Mouse (Mus musculus): ENCODE measurements around the gene Pycr2. TPM values are rescaled to one million over a fixed set of nuclear protein-coding genes. Genes with fewer than 3 reads are reported as not detected.
"Not testable (repeated sequence)": the region's sequence is repeated elsewhere in the genome, so short reads cannot be mapped to it uniquely, and the experiment has no call there.

The Pycr2 gene
- polyA plus RNA-seq, 1 experiment from 2014 or later: 109 TPM

DNA sequence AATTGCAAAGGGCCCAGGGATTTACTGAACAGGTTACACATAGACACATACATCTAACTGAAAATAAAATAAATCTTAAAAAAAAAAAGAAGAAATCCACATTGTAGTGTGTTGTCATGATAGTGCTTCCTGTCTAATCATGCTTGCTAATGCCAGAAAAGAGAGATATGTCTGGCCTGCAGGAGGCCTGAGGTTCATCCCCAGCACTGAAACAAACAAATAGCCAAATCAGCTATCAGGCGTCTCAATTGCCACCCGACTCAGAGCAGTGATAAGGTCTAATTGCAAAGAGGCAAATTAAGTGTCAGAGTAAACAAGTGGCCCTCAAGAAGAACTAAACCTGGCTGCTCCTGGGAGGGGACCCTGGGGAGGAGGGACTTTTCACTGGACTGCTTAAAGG lies 25.5 kb downstream of the Pycr2 start:
- peaks cover 20% of the 10 kb centered on the region for H3K27me3 ChIP-seq
- H3K4me3 ChIP-seq: no peak overlapping the region
- H3K4me2 ChIP-seq: no peak overlapping the region
- no peak for ATAC-seq (ENCODE audit: insufficient number of reproducible peaks, insufficient read depth, low FRiP score, low TSS enrichment, low read depth)
- no peaks in the 10 kb centered on the region for H3K4me1 ChIP-seq
- 57% methylated on average over 2 of the region's 2 CpGs for WGBS
- no peaks in the 10 kb centered on the region for H3K36me3 ChIP-seq
- H3K27ac ChIP-seq: no peak overlapping the region
- H3K9me3 ChIP-seq: no peaks in the 10 kb centered on the region
- H3K9ac ChIP-seq: no peak overlapping the region

GRCm38 (mm10) chr1:180931106-180931505 lies 27.0 kb downstream of the Pycr2 start:
- WGBS: 62% methylated on average over 3 of the region's 3 CpGs

DNA sequence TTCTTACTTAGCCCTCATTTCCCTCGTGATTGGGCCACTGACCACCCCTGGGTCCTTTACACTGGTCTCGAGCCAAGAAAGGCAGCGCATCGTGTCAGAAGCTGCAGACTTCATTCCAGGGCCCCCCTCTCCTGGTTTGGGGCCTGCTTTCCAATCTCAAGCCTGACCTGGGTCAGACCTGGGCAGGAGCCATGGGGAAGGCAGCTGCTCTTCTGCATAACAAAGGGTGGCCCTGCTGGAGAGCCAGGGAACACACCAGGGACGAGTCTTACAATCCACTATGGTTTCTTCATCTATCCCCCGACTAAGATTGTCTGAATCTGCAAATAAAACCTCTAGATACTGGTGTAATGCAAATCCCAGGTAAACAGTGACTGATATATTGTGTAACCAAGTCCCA lies 29.6 kb downstream of the Pycr2 start:
- peaks cover 56% of the 10 kb centered on the region for H3K27me3 ChIP-seq
- no peaks in the 10 kb centered on the region for H3K9me3 ChIP-seq
- WGBS: 24% methylated on average over 6 of the region's 6 CpGs

More at GRCm38 (mm10) chr1:180931106-180931505, 27.0 kb downstream of the Pycr2 start:
- H3K4me2 ChIP-seq: no peak overlapping the region
- H3K4me3 ChIP-seq: no peak overlapping the region
- H3K4me1 ChIP-seq: no peaks in the 10 kb centered on the region
- no peaks in the 10 kb centered on the region for H3K9me3 ChIP-seq
- ATAC-seq (ENCODE audit: insufficient number of reproducible peaks, insufficient read depth, low FRiP score, low TSS enrichment, low read depth): no peak
- H3K36me3 ChIP-seq: no peaks in the 10 kb centered on the region
- H3K27ac ChIP-seq: no peak overlapping the region
- H3K9ac ChIP-seq: no peak overlapping the region
- peaks cover 35% of the 10 kb centered on the region for H3K27me3 ChIP-seq

GRCm38 (mm10) chr1:180934467-180935419 lies 30.6 kb downstream of the Pycr2 start, which contains the start of gene Lefty1:
Lefty1 (plus strand) TSS chr1:180935022.
- Histone ChIP-seq H3K27me3 (peaks cover 56% of the 10 kb centered on the region), H3K27ac (no peak within 1 kb of the TSS)

More for the DNA sequence above, 29.6 kb downstream of the Pycr2 start:
- Histone ChIP-seq H3K27ac (no peak overlapping the region), H3K4me2 (no peak overlapping the region), H3K9ac (no peak overlapping the region), H3K36me3 (no peaks in the 10 kb centered on the region), H3K4me1 (peaks cover 3% of the 10 kb centered on the region; the same call in 1 of the 2 replicates), H3K4me3 (no peak overlapping the region)
- ATAC-seq (ENCODE audit: insufficient number of reproducible peaks, insufficient read depth, low FRiP score, low TSS enrichment, low read depth): no peak

DNA sequence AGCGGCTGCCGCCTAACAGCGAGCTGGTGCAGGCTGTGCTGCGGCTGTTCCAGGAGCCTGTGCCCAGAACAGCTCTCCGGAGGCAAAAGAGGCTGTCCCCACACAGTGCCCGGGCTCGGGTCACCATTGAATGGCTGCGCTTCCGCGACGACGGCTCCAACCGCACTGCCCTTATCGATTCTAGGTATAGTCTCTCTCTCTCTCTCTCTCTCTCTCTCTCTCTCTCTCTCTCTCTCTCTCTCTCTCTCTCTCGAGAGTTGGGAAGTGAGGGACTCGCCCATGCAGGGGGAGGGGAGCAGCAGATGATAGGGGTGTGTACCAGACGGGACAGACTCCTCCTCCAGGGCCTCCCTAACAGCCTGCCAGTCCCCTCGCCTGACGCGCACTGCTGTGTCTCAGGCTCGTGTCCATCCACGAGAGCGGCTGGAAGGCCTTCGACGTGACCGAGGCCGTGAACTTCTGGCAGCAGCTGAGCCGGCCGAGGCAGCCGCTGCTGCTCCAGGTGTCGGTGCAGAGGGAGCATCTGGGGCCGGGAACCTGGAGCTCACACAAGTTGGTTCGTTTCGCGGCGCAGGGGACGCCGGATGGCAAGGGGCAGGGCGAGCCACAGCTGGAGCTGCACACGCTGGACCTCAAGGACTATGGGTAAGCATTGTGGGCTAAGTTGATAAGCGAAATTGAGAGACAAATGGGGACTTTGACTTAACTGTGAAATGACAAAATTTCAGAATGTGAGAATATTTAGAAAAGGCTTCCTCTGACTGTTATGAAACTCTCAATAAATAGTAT lies 32.7 kb downstream of the Pycr2 start:
- ATAC-seq (ENCODE audit: insufficient number of reproducible peaks, insufficient read depth, low FRiP score, low TSS enrichment, low read depth): 0 out of 2 replicates have a peak, but pooled peaks have one; percentile 54
- H3K9ac ChIP-seq: peak overlapping the region; percentile 44
- 1% methylated on average over 39 of the region's 41 CpGs for WGBS
- not testable (repeated sequence) for H3K36me3 ChIP-seq, H3K9me3 ChIP-seq, H3K27ac ChIP-seq
- peak overlapping the region; percentile 62 for H3K4me2 ChIP-seq
- H3K4me3 ChIP-seq: peak overlapping the region; percentile 38
- peaks cover 14% of the 10 kb centered on the region for H3K4me1 ChIP-seq
- peaks cover 71% of the 10 kb centered on the region for H3K27me3 ChIP-seq

More at GRCm38 (mm10) chr1:180934467-180935419, 30.6 kb downstream of the Pycr2 start, which contains the start of gene Lefty1:
- Histone ChIP-seq H3K4me3 (no peak within 1 kb of the TSS), H3K9me3 (no peaks in the 10 kb centered on the region), H3K36me3 (no peaks in the 10 kb centered on the region), H3K9ac (no peak within 1 kb of the TSS), H3K4me2 (no peak within 1 kb of the TSS), H3K4me1 (peaks cover 3% of the 10 kb centered on the region; the same call in 1 of the 2 replicates)
- WGBS: 13% methylated on average over 21 of the region's 21 CpGs
- no peak for ATAC-seq (ENCODE audit: insufficient number of reproducible peaks, insufficient read depth, low FRiP score, low TSS enrichment, low read depth)

- WGBS: 23% methylated on average over 13 of the region's 13 CpGs
- not testable (repeated sequence) for H3K9me3 ChIP-seq; H3K9ac ChIP-seq; H3K27ac ChIP-seq; H3K36me3 ChIP-seq; ATAC-seq (ENCODE audit: insufficient number of reproducible peaks, insufficient read depth, low FRiP score, low TSS enrichment, low read depth); H3K4me3 ChIP-seq; H3K4me2 ChIP-seq
- Histone ChIP-seq H3K27me3 (peaks cover 71% of the 10 kb centered on the region), H3K4me1 (peaks cover 17% of the 10 kb centered on the region)
These were observed 33.5 kb downstream of the Pycr2 start for GRCm38 (mm10) chr1:180937631-180938030.

- not testable (repeated sequence) for H3K27ac ChIP-seq; H3K4me3 ChIP-seq; H3K36me3 ChIP-seq; H3K9me3 ChIP-seq; ATAC-seq (ENCODE audit: insufficient number of reproducible peaks, insufficient read depth, low FRiP score, low TSS enrichment, low read depth); H3K4me2 ChIP-seq; H3K9ac ChIP-seq
- WGBS: 73% methylated on average over 2 of the region's 2 CpGs
- H3K4me1 ChIP-seq: peaks cover 26% of the 10 kb centered on the region
- peaks cover 68% of the 10 kb centered on the region for H3K27me3 ChIP-seq
These were observed 34.7 kb downstream of the Pycr2 start for GRCm38 (mm10) chr1:180938781-180939180.

- peaks cover 45% of the 10 kb centered on the region for H3K4me1 ChIP-seq
- H3K9me3 ChIP-seq: no peaks in the 10 kb centered on the region
- H3K27ac ChIP-seq: no peak overlapping the region
- peak overlapping the region; percentile 83 for H3K4me3 ChIP-seq
- peak overlapping the region; percentile 88 for H3K9ac ChIP-seq
- peak overlapping the region; percentile 89 for H3K4me2 ChIP-seq
- ATAC-seq (ENCODE audit: insufficient number of reproducible peaks, insufficient read depth, low FRiP score, low TSS enrichment, low read depth): no peak
- H3K27me3 ChIP-seq: peaks cover 46% of the 10 kb centered on the region
- no peaks in the 10 kb centered on the region for H3K36me3 ChIP-seq
- WGBS: 89% methylated on average over 7 of the region's 7 CpGs
These were observed 36.8 kb downstream of the Pycr2 start for GRCm38 (mm10) chr1:180940776-180941460.

DNA sequence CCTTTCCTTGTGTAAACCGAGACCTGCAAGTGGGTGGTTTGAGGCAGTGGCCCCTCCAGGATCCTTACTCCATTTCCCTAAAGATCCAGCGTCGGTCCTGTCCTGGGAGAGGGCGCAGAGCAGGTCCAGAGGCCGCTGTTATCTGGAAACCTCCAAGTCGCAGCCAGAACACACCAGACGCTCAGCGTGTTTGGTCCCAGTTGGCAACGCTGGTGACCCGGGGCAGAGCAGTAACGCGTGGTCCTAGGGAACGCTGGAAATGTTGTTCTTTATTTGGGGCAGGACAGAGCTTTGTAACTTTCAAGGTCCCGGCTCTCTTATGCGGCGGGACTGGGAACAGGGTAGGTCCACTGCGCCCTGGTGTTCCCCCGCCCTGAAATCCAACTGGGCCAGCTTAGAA lies 37.6 kb downstream of the Pycr2 start:
- no peaks in the 10 kb centered on the region for H3K36me3 ChIP-seq
- H3K4me3 ChIP-seq: peak overlapping the region; percentile 83
- H3K9me3 ChIP-seq: no peaks in the 10 kb centered on the region
- peaks cover 51% of the 10 kb centered on the region for H3K4me1 ChIP-seq
- WGBS: 3% methylated on average over 18 of the region's 18 CpGs
- peaks cover 38% of the 10 kb centered on the region for H3K27me3 ChIP-seq
- H3K4me2 ChIP-seq: peak overlapping the region; percentile 89
- no peak overlapping the region for H3K27ac ChIP-seq
- peak overlapping the region; percentile 88 for H3K9ac ChIP-seq
- ATAC-seq (ENCODE audit: insufficient number of reproducible peaks, insufficient read depth, low FRiP score, low TSS enrichment, low read depth): no peak

DNA sequence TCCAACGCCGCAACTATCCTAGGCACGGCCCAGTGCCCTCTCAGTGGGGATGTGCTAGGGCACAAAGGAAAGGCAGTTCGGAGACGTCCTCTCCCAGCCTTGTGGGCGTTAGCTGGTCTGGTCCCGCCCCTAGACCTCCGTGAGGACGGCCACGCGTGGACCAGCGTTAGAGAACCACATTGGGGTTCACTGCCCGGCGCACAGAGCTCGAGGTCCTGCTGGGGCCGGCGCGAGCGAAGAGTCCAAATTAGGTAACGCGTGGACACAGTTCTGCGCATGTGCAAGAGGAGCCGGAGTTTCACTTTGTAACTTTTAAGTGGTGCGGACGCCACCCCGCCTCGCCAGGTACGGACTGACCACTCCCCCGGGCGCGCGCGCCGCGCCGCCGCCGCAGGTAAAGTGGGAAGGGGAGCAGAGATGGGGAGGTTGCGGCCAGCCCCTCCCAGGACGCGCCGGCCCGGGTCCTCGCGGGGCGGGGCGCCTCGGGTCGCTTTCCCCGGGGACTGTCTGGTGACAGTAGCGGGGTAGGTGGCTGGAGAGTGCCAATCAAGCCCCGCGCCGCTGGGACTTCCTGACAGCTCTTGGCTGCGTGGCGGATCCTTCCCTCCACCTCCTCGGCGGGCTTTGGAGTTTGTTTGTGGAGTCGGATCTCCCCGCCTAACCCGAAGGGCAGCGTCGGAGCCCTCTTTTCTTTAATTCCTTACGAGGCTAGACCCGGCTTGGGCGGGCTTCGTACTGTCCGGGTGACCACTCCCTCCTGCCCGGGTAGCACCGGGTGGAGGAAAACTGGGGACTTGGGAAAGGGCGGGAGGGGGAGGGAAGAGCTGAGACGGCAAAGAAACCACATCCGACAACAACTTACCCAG lies 38.3 kb downstream of the Pycr2 start, which contains the start of gene Tmem63a:
Gene Tmem63a (plus strand): TSS at position 179 of the 866 bp plus-strand sequence.
- no peaks in the 10 kb centered on the region for H3K9me3 ChIP-seq
- ATAC-seq (ENCODE audit: insufficient number of reproducible peaks, insufficient read depth, low FRiP score, low TSS enrichment, low read depth): peak; percentile 49; the same call in 1 of the 2 replicates
- 0 out of 2 replicates have a peak, but pooled peaks cover 1% of the 10 kb centered on the region for H3K36me3 ChIP-seq
- peaks cover 31% of the 10 kb centered on the region for H3K27me3 ChIP-seq
- H3K27ac ChIP-seq: peak within 1 kb of the TSS; percentile 56
- H3K9ac ChIP-seq: peak within 1 kb of the TSS; percentile 88
- WGBS: under 1% methylated on average over 68 of the region's 73 CpGs
- peaks cover 48% of the 10 kb centered on the region for H3K4me1 ChIP-seq
- H3K4me3 ChIP-seq: peak within 1 kb of the TSS; percentile 83
- H3K4me2 ChIP-seq: peak within 1 kb of the TSS; percentile 89
